Mouse (Mus musculus): ENCODE data around the gene Sema3f.
A peak's percentile ranks its signal among the peaks of the same experiment; 100 is the strongest.

The Sema3f gene

GRCm38 (mm10) chr9:107690391-107690790 lies 19.9 kb downstream of the Sema3f start:
- no peak for DNase-seq (ENCODE audit: low spot score)

- no peak for DNase-seq (ENCODE audit: low spot score)
These were observed 21.3 kb downstream of the Sema3f start for GRCm38 (mm10) chr9:107688939-107689338.

- DNase-seq (ENCODE audit: low spot score): no peak
These were observed 21.9 kb downstream of the Sema3f start for GRCm38 (mm10) chr9:107688415-107688814.

DNA sequence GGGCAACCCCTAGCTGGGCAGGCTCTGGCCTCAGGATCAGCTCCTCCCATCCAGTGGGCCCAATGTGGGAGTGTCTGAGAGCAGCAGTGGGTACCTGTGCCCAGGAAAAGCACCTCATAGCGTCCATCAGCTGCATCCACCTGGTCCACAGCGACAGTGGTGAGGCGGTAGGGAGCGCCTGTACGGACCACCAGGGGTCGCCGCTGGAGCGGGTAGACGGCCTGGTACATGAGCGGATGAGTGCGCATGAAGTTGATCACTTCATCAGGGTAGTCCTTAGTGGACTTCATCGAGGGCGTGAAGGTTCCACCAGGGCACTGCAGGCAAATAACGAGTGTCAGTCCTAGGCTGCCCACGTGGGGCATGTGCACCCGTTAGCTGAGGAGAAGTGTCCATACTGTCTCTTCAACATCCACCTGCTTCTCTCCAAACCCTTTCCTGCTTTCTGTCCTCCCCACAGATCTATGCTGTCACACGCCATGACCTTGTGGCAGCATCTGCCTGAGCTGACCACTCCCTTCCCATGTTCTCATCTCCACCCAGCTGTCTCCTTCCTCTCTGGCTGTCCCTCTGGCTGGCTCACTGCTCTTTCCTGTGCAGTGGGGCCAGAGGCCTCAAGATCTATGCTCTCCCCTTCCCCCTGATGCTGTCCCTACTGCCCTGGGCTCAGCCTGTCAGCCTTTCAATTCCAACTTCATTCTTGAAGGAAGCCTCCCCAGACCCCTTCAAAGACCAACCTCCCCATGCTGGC lies 24.9 kb downstream of the Sema3f start:
- no peak for DNase-seq (ENCODE audit: low spot score)

- no peak for DNase-seq (ENCODE audit: low spot score)
These were observed 27.9 kb downstream of the Sema3f start for GRCm38 (mm10) chr9:107682405-107682804.

DNA sequence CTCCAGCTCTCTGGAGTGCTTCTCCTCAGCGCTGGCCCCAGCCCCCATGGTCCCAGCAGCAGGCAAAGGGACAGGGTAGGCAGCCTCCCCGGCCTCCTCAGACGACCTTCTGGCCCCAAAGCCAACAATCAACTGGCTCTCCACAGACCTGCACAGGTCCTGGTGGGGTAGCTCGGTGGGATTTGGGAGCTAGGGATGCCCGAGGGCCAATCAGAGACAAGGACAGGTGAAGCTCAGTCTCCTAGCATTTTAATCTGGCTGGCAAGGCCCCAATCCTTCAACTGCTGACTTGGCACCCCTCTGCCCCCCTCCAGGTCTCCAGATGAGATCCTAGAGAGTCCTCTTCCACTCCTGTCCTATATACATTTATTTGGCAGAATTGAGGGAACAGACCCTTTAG lies 30.8 kb downstream of the Sema3f start, which contains the start of gene Gnat1:
Gnat1 (minus strand) TSS at position 212 of the 400 bp plus-strand sequence.
- DNase-seq (ENCODE audit: low spot score): no peak

GRCm38 (mm10) chr9:107678861-107679260 lies 31.4 kb downstream of the Sema3f start:
- DNase-seq (ENCODE audit: low spot score): no peak

- peak; percentile 73 for DNase-seq (ENCODE audit: low spot score)
These were observed 32.3 kb downstream of the Sema3f start for GRCm38 (mm10) chr9:107677819-107678526.

DNA sequence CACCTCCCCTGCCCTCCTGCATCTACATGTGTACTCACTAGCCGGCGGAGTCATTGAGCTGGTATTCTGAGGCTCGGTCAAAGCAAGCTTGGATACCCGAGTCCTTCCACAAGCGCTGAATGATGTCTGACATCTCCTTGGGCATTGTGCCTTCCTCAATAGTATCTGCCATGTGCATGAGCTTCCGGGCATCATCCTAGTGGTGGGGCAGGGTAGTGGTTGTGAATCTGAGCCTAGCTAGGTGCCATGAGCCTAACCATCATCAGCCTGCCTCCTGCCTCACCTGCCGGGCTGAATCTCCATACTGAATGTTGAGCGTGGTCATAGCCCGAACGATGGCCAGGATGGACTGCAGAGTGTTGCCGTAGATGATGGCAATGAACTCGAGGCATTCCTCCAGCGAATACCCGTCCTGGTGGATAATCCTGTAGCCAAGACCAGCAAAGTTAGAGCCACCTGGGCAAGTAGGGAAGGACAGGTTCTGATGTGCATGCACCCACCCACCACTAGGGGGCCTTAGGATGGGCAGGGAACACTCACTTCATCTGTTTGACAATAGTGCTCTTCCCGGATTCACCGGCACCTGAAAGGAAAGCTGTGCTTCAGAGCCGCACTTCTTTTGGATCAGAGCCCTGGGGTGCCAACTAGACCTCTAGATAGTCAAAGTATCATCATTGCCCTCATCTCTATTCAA lies 33.0 kb downstream of the Sema3f start:
- no peak for DNase-seq (ENCODE audit: low spot score)

DNA sequence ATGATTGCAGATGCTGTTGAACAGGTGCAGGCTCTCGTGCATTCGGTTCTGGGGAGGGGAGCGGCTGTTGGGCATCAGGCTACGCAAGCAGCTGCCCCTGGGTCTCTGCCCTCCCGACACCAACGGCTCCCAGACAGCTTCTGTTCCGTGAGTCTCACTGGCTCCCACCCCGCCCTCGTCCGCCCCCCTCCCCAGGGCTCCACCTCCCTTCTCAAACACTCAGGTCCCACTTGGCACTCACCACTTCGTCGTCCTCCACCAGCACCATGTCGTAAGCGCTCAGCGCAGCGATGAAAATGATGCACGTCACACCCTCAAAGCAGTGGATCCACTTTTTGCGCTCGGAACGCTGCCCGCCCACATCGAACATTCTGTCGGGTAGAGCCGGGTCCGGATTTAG lies 34.0 kb downstream of the Sema3f start:
- DNase-seq (ENCODE audit: low spot score): no peak

DNA sequence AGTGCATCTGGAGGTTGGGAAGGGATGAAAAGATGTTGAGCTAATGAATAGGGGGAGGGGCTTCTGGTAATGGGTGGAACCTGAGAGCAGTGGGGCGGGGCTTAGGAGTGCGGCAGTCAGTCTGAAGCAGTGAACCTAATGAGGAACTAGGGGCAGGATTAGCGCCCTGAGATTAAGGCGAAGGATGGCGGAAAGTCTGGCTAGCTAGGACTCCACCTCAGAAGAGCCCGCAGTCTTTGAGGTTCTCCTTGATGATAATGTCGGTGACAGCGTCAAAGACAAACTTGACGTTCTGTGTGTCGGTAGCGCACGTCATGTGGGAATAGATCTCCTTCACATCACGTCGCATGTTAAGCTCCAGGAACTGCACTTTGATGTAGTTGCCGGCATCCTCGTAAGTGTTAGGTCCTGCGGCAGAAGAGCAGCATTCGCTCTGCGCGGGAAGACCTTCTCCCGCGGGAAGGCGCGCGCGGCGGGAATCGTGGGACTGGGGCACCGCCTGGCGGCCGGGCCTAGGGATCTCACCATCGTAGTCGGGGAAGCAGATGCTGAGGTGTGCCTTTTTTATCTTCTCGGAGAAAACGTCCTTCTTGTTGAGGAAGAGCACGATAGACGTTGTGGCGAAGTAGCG lies 34.5 kb downstream of the Sema3f start:
- no peak for DNase-seq (ENCODE audit: low spot score)

GRCm38 (mm10) chr9:107674609-107675429 lies 35.5 kb downstream of the Sema3f start:
- DNase-seq (ENCODE audit: low spot score): no peak

DNA sequence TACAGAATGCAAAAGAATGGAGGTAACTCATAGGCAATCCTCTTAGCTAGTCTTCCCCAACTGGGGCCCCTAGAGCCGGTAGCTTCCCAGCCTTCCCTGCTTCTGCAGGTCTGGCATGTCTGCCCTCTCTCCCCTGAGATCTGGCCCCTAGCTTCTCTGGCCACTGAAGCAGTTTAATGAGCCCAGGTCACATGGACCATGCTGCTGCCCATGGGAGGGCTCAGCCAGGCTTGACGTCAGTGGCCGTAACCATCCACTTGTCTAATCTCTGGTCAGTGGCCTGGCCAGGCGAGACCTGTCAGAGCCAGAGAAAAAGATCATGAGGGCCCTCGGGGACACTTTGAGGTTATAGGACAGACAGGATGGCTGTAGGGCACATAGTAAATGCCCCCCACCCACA lies 40.0 kb downstream of the Sema3f start:
- no peak for DNase-seq (ENCODE audit: low spot score)

- no peak for DNase-seq (ENCODE audit: low spot score)
These were observed 40.8 kb downstream of the Sema3f start, which contains the start of gene Slc38a3 for GRCm38 (mm10) chr9:107669480-107669945. Slc38a3 (minus strand) TSS chr9:107669530.

- no peak for DNase-seq (ENCODE audit: low spot score)
These were observed 41.4 kb downstream of the Sema3f start for GRCm38 (mm10) chr9:107668916-107669315.

DNA sequence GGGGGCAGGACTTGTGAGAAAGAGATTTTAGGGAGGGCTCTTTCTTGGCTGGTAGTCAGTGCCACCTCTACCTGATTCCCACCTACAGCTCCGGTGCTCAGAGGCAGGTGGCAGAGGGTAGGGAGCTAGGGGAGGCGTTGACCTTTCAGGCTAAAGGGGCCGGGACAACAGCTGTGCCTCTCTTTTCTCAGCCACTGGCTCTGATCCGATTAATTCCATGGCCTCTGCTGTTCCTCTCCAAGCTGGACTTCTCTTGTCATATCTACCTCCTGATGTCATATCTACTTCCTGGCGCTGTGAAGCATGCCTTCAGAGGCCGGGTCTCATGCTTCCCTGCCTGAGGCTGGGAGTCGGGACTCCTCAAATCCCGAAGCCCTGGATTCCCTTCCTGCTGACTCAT lies 42.3 kb downstream of the Sema3f start:
- no peak for DNase-seq (ENCODE audit: low spot score)

DNA sequence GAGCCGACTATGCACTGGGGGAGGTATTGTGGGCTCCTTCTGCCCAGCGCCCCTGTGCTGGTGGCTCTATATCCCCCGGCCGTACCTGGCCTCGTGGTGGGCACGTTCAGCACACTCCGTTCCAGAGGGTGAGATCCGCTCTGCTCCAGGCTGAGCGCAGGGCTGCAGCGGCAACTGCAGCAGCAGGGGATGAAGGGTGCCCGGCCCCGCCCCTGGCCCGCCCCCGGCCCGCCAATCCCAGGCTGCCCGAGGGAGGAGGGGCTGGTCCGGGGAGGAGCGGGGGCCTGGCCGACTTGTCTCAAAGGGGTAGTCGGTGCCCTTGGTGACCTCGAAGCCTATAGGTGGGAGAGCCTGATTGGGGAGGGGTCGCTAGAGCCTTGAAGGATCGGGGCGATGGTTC lies 43.1 kb downstream of the Sema3f start:
- no peak for DNase-seq (ENCODE audit: low spot score)

DNA sequence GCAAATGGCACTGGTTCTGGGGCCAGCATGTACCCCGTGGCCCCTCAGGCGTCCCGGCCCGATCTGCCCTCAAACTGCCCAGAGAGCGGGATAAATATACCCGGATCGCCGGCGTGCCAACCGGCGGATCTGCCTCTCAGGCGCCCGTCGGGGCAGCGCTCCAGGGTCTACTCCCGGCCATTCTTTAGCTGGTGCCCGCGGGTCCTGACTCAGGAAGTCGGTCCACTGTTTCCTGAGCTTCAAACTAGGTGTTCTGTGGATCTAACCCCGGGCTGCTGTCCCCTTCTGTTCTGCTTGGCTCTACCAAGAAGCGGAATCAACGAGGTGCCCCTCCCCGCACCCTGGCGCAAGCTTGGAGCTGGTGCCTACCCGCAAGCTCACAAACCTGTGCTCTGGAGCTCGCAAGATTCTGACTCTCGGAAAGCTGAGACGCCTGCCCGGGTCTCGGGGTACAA lies 43.5 kb downstream of the Sema3f start:
- no peak for DNase-seq (ENCODE audit: low spot score)

DNA sequence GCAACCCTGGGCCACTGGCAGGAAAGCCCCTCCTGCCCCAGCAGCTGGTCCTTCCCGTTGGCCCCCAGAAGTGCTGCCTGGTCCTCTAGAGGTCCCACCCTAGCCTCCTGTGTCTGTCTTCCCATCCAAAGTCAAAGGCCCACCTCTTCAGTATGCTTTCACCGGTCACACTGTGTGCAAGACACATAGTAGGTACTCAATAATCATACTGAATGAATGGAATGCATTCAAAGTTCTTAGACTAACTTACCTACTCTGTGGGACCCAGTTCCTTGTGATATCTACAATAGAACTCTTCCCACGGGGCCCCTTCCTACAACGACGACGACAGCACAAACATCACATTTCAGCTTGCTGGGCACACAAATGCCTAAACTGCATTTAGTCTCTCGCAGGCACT lies 45.0 kb downstream of the Sema3f start:
- DNase-seq (ENCODE audit: low spot score): no peak

- DNase-seq (ENCODE audit: low spot score): no peak
These were observed 46.8 kb downstream of the Sema3f start for GRCm38 (mm10) chr9:107663525-107663924.

DNA sequence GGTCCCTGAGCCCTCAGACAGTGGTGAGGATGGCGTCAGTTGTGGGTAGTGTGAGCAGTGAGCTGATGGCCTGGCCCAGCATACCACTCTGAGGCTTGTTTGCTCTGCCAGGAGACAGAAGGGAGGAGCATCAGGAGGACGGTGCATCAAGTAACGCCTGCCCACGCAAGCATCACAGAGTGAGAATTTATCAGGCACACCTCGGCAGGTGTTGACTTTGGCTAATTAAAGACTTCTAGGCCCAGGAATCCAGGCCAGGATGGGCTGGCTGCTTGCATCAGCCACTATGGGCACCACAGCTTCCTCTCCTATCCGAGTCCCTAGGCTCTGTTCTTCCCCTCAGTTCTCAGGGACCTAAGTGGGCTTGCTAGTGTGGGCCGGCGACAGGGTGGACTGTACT lies 47.9 kb downstream of the Sema3f start:
- no peak for DNase-seq (ENCODE audit: low spot score)
